Mouse (Mus musculus): ENCODE results near the gene Pced1b.
"Not testable (repeated sequence)": the region's sequence is repeated elsewhere in the genome, so short reads cannot be mapped to it uniquely, and the experiment has no call there.

Gene Pced1b

GRCm38 (mm10) chr15:97246911-97247790 lies at the start of gene Pced1b, which contains the start of gene Amigo2:
TSS of gene Pced1b (plus strand) at chr15:97247107.
TSS of gene Amigo2 (minus strand) at chr15:97247287.
- DNase-seq (ENCODE audit: low spot score) = peak; percentile 70

GRCm38 (mm10) chr15:97204889-97205288 lies 42.0 kb upstream of the Pced1b start:
- DNase-seq (ENCODE audit: low spot score) = no peak

GRCm38 (mm10) chr15:97205776-97206175 lies 41.1 kb upstream of the Pced1b start:
- DNase-seq (ENCODE audit: low spot score) = no peak

- DNase-seq (ENCODE audit: low spot score) = no peak
Observed at GRCm38 (mm10) chr15:97206506-97206905, 40.4 kb upstream of the Pced1b start.

GRCm38 (mm10) chr15:97209754-97210153 lies 37.2 kb upstream of the Pced1b start:
- not testable (repeated sequence) for DNase-seq (ENCODE audit: low spot score)

- DNase-seq (ENCODE audit: low spot score) = peak; percentile 38
Observed at GRCm38 (mm10) chr15:97212501-97213477, 34.1 kb upstream of the Pced1b start.

GRCm38 (mm10) chr15:97216843-97217242 lies 30.1 kb upstream of the Pced1b start:
- DNase-seq (ENCODE audit: low spot score) = no peak

- DNase-seq (ENCODE audit: low spot score) = no peak
Observed at GRCm38 (mm10) chr15:97223431-97223830, 23.5 kb upstream of the Pced1b start.

- no peak for DNase-seq (ENCODE audit: low spot score)
Observed at GRCm38 (mm10) chr15:97224003-97224402, 22.9 kb upstream of the Pced1b start.

GRCm38 (mm10) chr15:97229494-97230077 lies 17.3 kb upstream of the Pced1b start:
- DNase-seq (ENCODE audit: low spot score) = no peak

- no peak for DNase-seq (ENCODE audit: low spot score)
Observed at GRCm38 (mm10) chr15:97234076-97234475, 12.8 kb upstream of the Pced1b start.

- DNase-seq (ENCODE audit: low spot score) = no peak
Observed at GRCm38 (mm10) chr15:97235183-97235582, 11.7 kb upstream of the Pced1b start.

GRCm38 (mm10) chr15:97236943-97237342 lies 10.0 kb upstream of the Pced1b start:
- no peak for DNase-seq (ENCODE audit: low spot score)

GRCm38 (mm10) chr15:97245392-97245791 lies 1.5 kb upstream of the Pced1b start:
- DNase-seq (ENCODE audit: low spot score) = no peak

GRCm38 (mm10) chr15:97246256-97246655 lies 651 bp upstream of the Pced1b start:
- no peak for DNase-seq (ENCODE audit: low spot score)

GRCm38 (mm10) chr15:97247791-97248161 lies 869 bp downstream of the Pced1b start:
- DNase-seq (ENCODE audit: low spot score) = no peak

GRCm38 (mm10) chr15:97248296-97248695 lies 1.4 kb downstream of the Pced1b start:
- DNase-seq (ENCODE audit: low spot score) = no peak

GRCm38 (mm10) chr15:97249322-97249721 lies 2.4 kb downstream of the Pced1b start:
- DNase-seq (ENCODE audit: low spot score) = no peak

GRCm38 (mm10) chr15:97252493-97253034 lies 5.7 kb downstream of the Pced1b start:
- no peak for DNase-seq (ENCODE audit: low spot score)

GRCm38 (mm10) chr15:97254375-97254774 lies 7.5 kb downstream of the Pced1b start:
- DNase-seq (ENCODE audit: low spot score) = no peak

- no peak for DNase-seq (ENCODE audit: low spot score)
Observed at GRCm38 (mm10) chr15:97255800-97256199, 8.9 kb downstream of the Pced1b start.

GRCm38 (mm10) chr15:97256411-97256810 lies 9.5 kb downstream of the Pced1b start:
- DNase-seq (ENCODE audit: low spot score) = no peak
